Mouse (Mus musculus): ENCODE results near the gene Dync1i2. TPM values are rescaled to one million over a fixed set of nuclear protein-coding genes. Genes with fewer than 3 reads are reported as not detected.

Dync1i2 gene
- polyA plus RNA-seq, 1 experiment: 80.1 TPM

Other genes starting within 250 kb of the Dync1i2 start
- 5.9 and 7.9 TPM in 2 replicates for gene Dcaf17, start 156.4 kb upstream of the Dync1i2 start, polyA plus RNA-seq (2012; rRNA removed)
- gene Mettl8, start 156.1 kb upstream of the Dync1i2 start, polyA plus RNA-seq (2012; rRNA removed): 8.5 and 10.2 TPM in 2 replicates
- gene Cybrd1, start 93.8 kb upstream of the Dync1i2 start, polyA plus RNA-seq (2012; rRNA removed): 3.3 and 3.4 TPM in 2 replicates
- gene Slc25a12, start 156.0 kb downstream of the Dync1i2 start, polyA plus RNA-seq (2012; rRNA removed): 38.7 and 47.0 TPM in 2 replicates
- 23.0 and 29.0 TPM in 2 replicates for gene Hat1, start 177.3 kb downstream of the Dync1i2 start, polyA plus RNA-seq (2012; rRNA removed)
- 45.5 and 69.1 TPM in 2 replicates for gene Metap1d, start 241.6 kb downstream of the Dync1i2 start, polyA plus RNA-seq (2012; rRNA removed)

All from urinary bladder, adult 2 months (tissue).